Mouse (Mus musculus) adrenal gland, adult 2 months (tissue): ENCODE data around the gene Styxl1. TPM values are rescaled to one million over a fixed set of nuclear protein-coding genes. Genes with fewer than 3 reads are reported as not detected.

Experiments used
- DNase-seq: peaks from one replicate; pipeline ENCODE4 v3.0.0; 2021
- microRNA-seq, 2 experiments: library from miRNA; unstranded; fragments of <30 nt; microRNA quantifications; one replicate each; pipeline ENCODE4 v1.2.0; 2021
- polyA plus RNA-seq: library from polyadenylated mRNA; depleted of rRNA; stranded (reverse); fragments of >200 nt; gene quantifications from 2 replicates; pipeline ENCODE4 v1.2.3, GENCODE M21; 2012; rRNA removed
- total RNA-seq, 2 experiments: library from RNA; stranded (reverse); gene quantifications; 2 replicates each; pipeline ENCODE4 v1.2.3; 2021

The Styxl1 gene
- total and polyA plus RNA-seq, 3 experiments: 0.32 to 0.52 (median 0.48) TPM

- DNase-seq: no peak
Measured at GRCm38 (mm10) chr5:135697711-135698111, 80.5 kb downstream of the Styxl1 start.

Small RNAs within 50 kb of the gene (microRNA-seq; reads per million reads assigned to microRNA genes)
- 0 reads per million in 2 experiments for gene Mir7034

Other genes with a start within 250 kb of the Styxl1 start
- 10 to 100 TPM; 17.2 to 26.7 TPM for gene Hip1, start 233.3 kb downstream of the Styxl1 start, total RNA-seq
- gene Hip1, start 233.3 kb downstream of the Styxl1 start, polyA plus RNA-seq: 19.4 and 20.5 TPM in 2 replicates
- not detected for gene Ccl26, start 214.8 kb downstream of the Styxl1 start, total RNA-seq
- gene Ccl26, start 214.8 kb downstream of the Styxl1 start, polyA plus RNA-seq: not detected in 2 replicates
- gene Ccl24, start 205.3 kb downstream of the Styxl1 start, total RNA-seq: 1 to 10 TPM; 1.9 to 2.0 TPM
- gene Ccl24, start 205.3 kb downstream of the Styxl1 start, polyA plus RNA-seq: 0.88 and 2.0 TPM in 2 replicates
- 10 to 100 TPM; 37.5 to 46.0 TPM for gene Rhbdd2, start 145.8 kb downstream of the Styxl1 start, total RNA-seq
- 58.3 and 75.0 TPM in 2 replicates for gene Rhbdd2, start 145.8 kb downstream of the Styxl1 start, polyA plus RNA-seq
- gene Por, start 108.4 kb downstream of the Styxl1 start, total RNA-seq: 100 to 1,000 TPM; 265 to 364 TPM
- 371 and 563 TPM in 2 replicates for gene Por, start 108.4 kb downstream of the Styxl1 start, polyA plus RNA-seq
- gene Tmem120a, start 33.9 kb downstream of the Styxl1 start, total RNA-seq: 10 to 100 TPM; 40.8 to 80.5 TPM
- 60.0 and 87.2 TPM in 2 replicates for gene Tmem120a, start 33.9 kb downstream of the Styxl1 start, polyA plus RNA-seq
- gene Mdh2, start 95 bp upstream of the Styxl1 start, total RNA-seq: 100 to 1,000 TPM; 593 to 606 TPM
- gene Mdh2, start 95 bp upstream of the Styxl1 start, polyA plus RNA-seq: 1,232 and 1,278 TPM in 2 replicates
- 1 to 10 TPM; 2.8 to 3.9 TPM for gene Srrm3, start 28.5 kb upstream of the Styxl1 start, total RNA-seq
- gene Srrm3, start 28.5 kb upstream of the Styxl1 start, polyA plus RNA-seq: 3.0 and 3.6 TPM in 2 replicates
- 100 to 1,000 TPM; 236 to 614 TPM for gene Hspb1, start 109.5 kb upstream of the Styxl1 start, total RNA-seq
- gene Hspb1, start 109.5 kb upstream of the Styxl1 start, polyA plus RNA-seq: 309 and 678 TPM in 2 replicates
- gene Ywhag, start 156.2 kb upstream of the Styxl1 start, total RNA-seq: 100 to 1,000 TPM; 563 to 611 TPM
- 227 and 268 TPM in 2 replicates for gene Ywhag, start 156.2 kb upstream of the Styxl1 start, polyA plus RNA-seq
- 1 to 10 TPM; 2.8 to 3.1 TPM for gene Ssc4d, start 196.1 kb upstream of the Styxl1 start, total RNA-seq
- gene Ssc4d, start 196.1 kb upstream of the Styxl1 start, polyA plus RNA-seq: 4.3 and 11.1 TPM in 2 replicates
- not detected for gene Zp3, start 201.7 kb upstream of the Styxl1 start, total RNA-seq
- gene Zp3, start 201.7 kb upstream of the Styxl1 start, polyA plus RNA-seq: not detected in 2 replicates
- 10 to 100 TPM; 13.6 to 19.0 TPM for gene Dtx2, start 216.4 kb upstream of the Styxl1 start, total RNA-seq
- 30.1 and 34.3 TPM in 2 replicates for gene Dtx2, start 216.4 kb upstream of the Styxl1 start, polyA plus RNA-seq